Mouse (Mus musculus) MN1 (cell line): ENCODE data around the gene Nos1ap.

Experiments
- DNase-seq: peaks from one replicate; pipeline ENCODE4 v3.0.0-alpha.2; 2016; ENCODE audit warnings: low spot score

Gene Nos1ap

DNA sequence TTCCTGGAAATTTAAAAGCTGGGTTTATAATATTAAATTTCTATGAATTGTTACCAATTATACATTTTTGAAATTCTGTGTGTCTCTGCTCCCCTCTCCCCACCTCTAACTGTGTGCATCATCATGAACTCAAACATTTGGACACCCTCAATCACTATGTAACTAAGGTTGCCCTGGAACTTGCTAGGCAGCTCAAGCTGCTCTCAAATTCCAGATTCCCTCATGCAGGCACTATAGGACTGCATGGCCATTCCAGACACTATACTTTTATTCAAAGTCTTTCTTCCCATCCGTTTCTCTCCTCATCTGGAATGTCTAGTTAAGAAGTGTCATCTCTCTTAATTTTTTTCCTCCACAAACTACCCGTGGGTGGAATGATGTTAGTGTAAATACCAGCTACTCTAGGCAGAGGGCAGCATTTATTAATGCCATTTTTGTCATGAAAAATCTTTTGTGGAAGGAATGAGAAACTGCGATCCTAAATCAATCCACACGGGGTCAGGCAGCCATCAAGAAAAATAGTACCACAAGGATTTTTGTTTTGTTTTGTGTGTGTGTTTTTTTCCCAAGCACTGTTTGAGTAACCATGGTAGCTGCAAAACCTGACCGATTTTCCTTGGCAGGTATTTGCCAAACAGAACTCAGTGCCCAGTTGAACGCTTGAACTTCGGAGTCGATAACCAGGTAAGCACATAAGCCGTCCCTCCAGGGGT, 297.3 kb downstream of the Nos1ap start:
- no peak for DNase-seq

DNA sequence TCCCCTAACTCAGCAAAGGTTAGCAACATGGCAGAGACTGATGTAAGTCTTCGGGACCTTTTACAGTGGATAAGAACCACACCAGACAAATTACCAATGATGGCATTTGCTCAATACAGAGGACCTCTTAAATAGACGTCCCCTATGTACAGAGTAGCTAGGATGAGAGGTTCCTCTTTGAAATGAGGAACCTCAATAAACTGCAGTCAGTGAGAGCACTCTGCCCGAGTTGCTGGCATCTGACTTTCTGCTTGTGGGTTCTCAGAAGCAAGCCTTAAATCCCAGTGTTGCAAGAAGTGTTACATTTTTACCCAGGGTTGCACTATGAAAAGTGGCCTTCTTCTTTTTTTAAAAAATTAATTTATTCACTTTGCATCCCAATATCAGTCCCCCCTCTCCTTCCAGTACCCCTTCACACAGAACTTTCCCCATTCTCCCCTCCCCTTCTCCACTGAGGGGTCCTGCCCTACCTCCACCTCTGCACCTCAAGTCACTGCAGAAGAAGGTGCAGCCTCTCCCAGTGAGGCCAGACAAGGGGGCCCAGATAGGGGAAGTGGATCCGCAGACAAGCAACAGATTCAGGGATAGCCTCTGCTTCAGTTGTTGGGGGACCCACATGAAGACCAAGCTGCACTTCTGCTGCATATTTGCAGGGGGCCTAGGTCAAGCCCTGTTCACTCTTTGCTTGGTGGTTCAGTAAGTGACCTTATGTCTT, 307.1 kb downstream of the Nos1ap start:
- no peak for DNase-seq

DNA sequence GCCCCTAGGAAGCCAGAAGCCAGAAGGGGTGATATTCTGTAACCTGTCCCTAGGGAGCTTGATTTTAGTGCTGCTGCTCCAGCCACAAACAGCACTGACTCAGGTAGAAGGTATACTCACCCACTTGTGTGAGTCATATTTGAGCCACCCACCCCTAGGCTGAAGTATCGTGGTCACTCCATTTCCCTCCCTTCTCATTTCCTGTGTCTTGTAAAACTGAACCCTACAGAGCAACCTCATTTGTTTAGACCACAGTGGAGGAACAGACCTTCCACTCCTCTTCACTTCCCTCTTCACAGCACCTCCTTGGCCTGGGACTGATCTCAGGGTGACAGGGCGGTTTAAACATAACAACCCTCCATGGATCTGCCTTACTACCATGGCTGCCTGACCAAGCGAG, 312.6 kb downstream of the Nos1ap start, which contains the start of gene Sh2d1b1:
TSS of gene Sh2d1b1 (plus strand) at position 305 of the 400 bp plus-strand sequence.
- no peak for DNase-seq

GRCm38 (mm10) chr1:170273252-170273651, 316.4 kb downstream of the Nos1ap start:
- no peak for DNase-seq

- DNase-seq = no peak
Measured at GRCm38 (mm10) chr1:170270696-170271095, 319.0 kb downstream of the Nos1ap start.

GRCm38 (mm10) chr1:170270281-170270680, 319.4 kb downstream of the Nos1ap start:
- no peak for DNase-seq

- no peak for DNase-seq
Measured at GRCm38 (mm10) chr1:170255560-170255910, 334.1 kb downstream of the Nos1ap start.

DNA sequence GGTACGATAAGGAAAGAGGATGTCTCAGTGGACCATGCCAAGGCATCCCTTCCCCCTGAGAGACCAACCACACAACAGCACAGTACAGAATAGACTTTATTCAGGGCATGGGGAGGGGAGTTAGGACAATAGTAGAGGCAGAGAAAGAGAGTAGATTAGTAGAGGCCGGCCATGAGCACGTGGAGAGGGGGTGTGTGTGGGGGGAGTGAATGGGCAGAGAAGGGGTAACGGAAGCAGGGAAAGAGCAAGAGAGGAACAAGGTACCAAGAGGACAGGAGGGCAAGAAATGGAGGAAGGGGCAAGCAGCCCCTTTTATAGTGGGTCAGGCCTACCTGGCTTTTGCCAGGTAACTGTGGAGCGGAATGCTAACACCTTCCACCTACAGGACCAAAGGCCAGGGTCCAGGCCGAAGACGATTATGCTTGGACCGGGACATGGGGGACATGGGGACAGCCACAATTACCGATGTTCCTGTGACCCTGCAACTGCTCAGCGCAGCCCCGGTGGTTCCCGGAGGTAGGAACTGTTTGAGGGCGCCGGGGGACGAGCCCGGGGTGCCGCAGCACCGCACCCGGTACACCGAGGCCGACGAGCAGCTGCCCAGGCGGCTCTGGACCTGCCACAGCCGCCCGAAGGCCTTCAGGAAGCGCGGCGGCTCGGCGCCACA, 334.6 kb downstream of the Nos1ap start:
- DNase-seq = no peak
